In genomic region chr9:123849976-123850695, GRCm38 (mm10) we compare ENCODE assay signal across 8 mouse cellular contexts. TPM values are rescaled to one million over a fixed set of nuclear protein-coding genes. Genes with fewer than 3 reads are reported as not detected.
A peak's percentile ranks its signal among the peaks of the same experiment; 100 is the strongest.
DNase-seq lines count a peak whose midpoint lies in the region; ATAC-seq lines count a peak whose summit lies in the region.

No protein-coding gene starts in this region.

- peak overlapping the region; percentile 98; the same call in 1 of the 2 replicates for H3K27ac ChIP-seq in lung, embryonic 15.5 days
- H3K27ac ChIP-seq in heart, embryonic 12.5 days (ENCODE audit: poor library complexity, severe bottlenecking): peak overlapping the region; percentile 95
- H3K27ac ChIP-seq in liver, embryonic 15.5 days (replicated peaks): peak overlapping the region; percentile 91

- H3K4me2 ChIP-seq in lung, embryonic 15.5 days: peak overlapping the region; percentile 70; the same call in 1 of the 2 replicates
- peak overlapping the region; percentile 82 for H3K4me2 ChIP-seq in heart, embryonic 12.5 days
- H3K4me2 ChIP-seq in liver, embryonic 15.5 days: peak overlapping the region; percentile 89

- peak overlapping the region; percentile 87; the same call in 1 of the 2 replicates for H3K4me3 ChIP-seq in lung, embryonic 15.5 days
- peak overlapping the region; percentile 95 for H3K4me3 ChIP-seq in heart, embryonic 12.5 days
- H3K4me3 ChIP-seq in liver, embryonic 15.5 days (replicated peaks): peak overlapping the region; percentile 95

- ATAC-seq in lung, embryonic 15.5 days (ENCODE audit: borderline replicate concordance, extremely low read depth, low FRiP score, low TSS enrichment): no peak
- ATAC-seq in heart, embryonic 12.5 days (ENCODE audit: insufficient number of reproducible peaks, low FRiP score): no peak
- no peak for ATAC-seq in liver, embryonic 15.5 days (ENCODE audit: insufficient read depth)

- H3K36me3 ChIP-seq in lung, embryonic 15.5 days: no peaks in the 10 kb centered on the region
- no peaks in the 10 kb centered on the region for H3K36me3 ChIP-seq in heart, embryonic 12.5 days
- no peaks in the 10 kb centered on the region for H3K36me3 ChIP-seq in liver, embryonic 15.5 days (replicated peaks)

- peaks cover 13% of the 10 kb centered on the region for H3K4me1 ChIP-seq in lung, embryonic 15.5 days
- H3K4me1 ChIP-seq in heart, embryonic 12.5 days (replicated peaks): peaks cover 32% of the 10 kb centered on the region
- peaks cover 47% of the 10 kb centered on the region for H3K4me1 ChIP-seq in liver, embryonic 15.5 days (replicated peaks)

- no peak overlapping the region for H3K9ac ChIP-seq in lung, embryonic 15.5 days
- no peak overlapping the region for H3K9ac ChIP-seq in heart, embryonic 12.5 days
- no peak overlapping the region for H3K9ac ChIP-seq in liver, embryonic 15.5 days

- no peaks in the 10 kb centered on the region for H3K9me3 ChIP-seq in lung, embryonic 15.5 days
- H3K9me3 ChIP-seq in heart, embryonic 12.5 days (replicated peaks): no peaks in the 10 kb centered on the region
- H3K9me3 ChIP-seq in liver, embryonic 15.5 days (replicated peaks): no peaks in the 10 kb centered on the region

- 24% methylated on average over 2 of the region's 2 CpGs for WGBS in lung, embryonic 15.5 days
- WGBS in heart, embryonic 12.5 days: 59% methylated on average over 2 of the region's 2 CpGs
- 61% methylated on average over 2 of the region's 2 CpGs for WGBS in liver, embryonic 15.5 days (ENCODE audit: insufficient replicate concordance)

- no peaks in the 10 kb centered on the region for H3K27me3 ChIP-seq in lung, embryonic 15.5 days
- no peaks in the 10 kb centered on the region for H3K27me3 ChIP-seq in heart, embryonic 12.5 days (replicated peaks)
- H3K27me3 ChIP-seq in liver, embryonic 15.5 days: no peaks in the 10 kb centered on the region

- DNase-seq in adrenal gland, adult 2 months: peak; percentile 11
- no peak for DNase-seq in adrenal gland, adult 8-10 months
- no peak for DNase-seq in lung, postnatal 36 days
- DNase-seq in right cerebral cortex, adult 2 months (ENCODE audit: low spot score in 2 of 2): no peak
- no peak for DNase-seq in embryo, embryonic 9.5 days (ENCODE audit: extremely low spot score)

RNA-seq across cellular contexts. Expression of gene Fyco1, which starts 1.6 kb away (rescaled TPM):
- 10 to 100 TPM; 37.1 to 41.1 TPM for total RNA-seq in adrenal gland, adult 2 months (2021)
- polyA plus RNA-seq in adrenal gland, adult 2 months (2012; rRNA removed): 5.9 and 9.7 TPM in 2 replicates
- total RNA-seq in adrenal gland, adult 8-10 months (2022): 10 to 100 TPM; 49.2 to 64.3 (median 59.1) TPM
- 13.7 and 15.6 TPM in 2 replicates for polyA plus RNA-seq in lung, embryonic 15.5 days (2015; fragmentation: Nextera tagmentation; extraction: Ambion mirVana)
- polyA plus RNA-seq in heart, embryonic 12.5 days (2016; fragmentation: Nextera tagmentation; extraction: Ambion mirVana): 30.3 and 31.0 TPM in 2 replicates
- polyA plus RNA-seq in liver, embryonic 15.5 days (2015; fragmentation: Nextera tagmentation; extraction: Ambion mirVana): 3.8 and 4.0 TPM in 2 replicates

RNA-seq across cellular contexts. Expression of gene Xcr1, which starts 11.7 kb away (rescaled TPM):
- total RNA-seq in adrenal gland, adult 2 months (2021): under 1 TPM; 0.10 to 0.20 TPM
- polyA plus RNA-seq in adrenal gland, adult 2 months (2012; rRNA removed): 0.08 and 0.10 TPM in 2 replicates
- under 1 TPM in 3 of 4 experiments, not detected in 1; 0.22 to 0.31 (median 0.23) TPM for total RNA-seq in adrenal gland, adult 8-10 months (2022)
- polyA plus RNA-seq in lung, embryonic 15.5 days (2015; fragmentation: Nextera tagmentation; extraction: Ambion mirVana): 0.04 TPM in 1 of 2 replicates, not detected in the other
- not detected in 2 replicates for polyA plus RNA-seq in heart, embryonic 12.5 days (2016; fragmentation: Nextera tagmentation; extraction: Ambion mirVana)
- polyA plus RNA-seq in liver, embryonic 15.5 days (2015; fragmentation: Nextera tagmentation; extraction: Ambion mirVana): 0.03 TPM in 1 of 2 replicates, not detected in the other

RNA-seq across cellular contexts. Expression of gene Cxcr6, which starts 43.9 kb away (rescaled TPM):
- under 1 TPM in 1 of 2 experiments, not detected in 1; 0.21 TPM for total RNA-seq in adrenal gland, adult 2 months (2021)
- 0.20 TPM in 1 of 2 replicates, not detected in the other for polyA plus RNA-seq in adrenal gland, adult 2 months (2012; rRNA removed)
- total RNA-seq in adrenal gland, adult 8-10 months (2022): under 1 TPM in 3 of 4 experiments, not detected in 1; 0.46 to 0.75 (median 0.49) TPM
- polyA plus RNA-seq in lung, embryonic 15.5 days (2015; fragmentation: Nextera tagmentation; extraction: Ambion mirVana): 0.33 and 0.42 TPM in 2 replicates
- 0.37 and 0.48 TPM in 2 replicates for polyA plus RNA-seq in heart, embryonic 12.5 days (2016; fragmentation: Nextera tagmentation; extraction: Ambion mirVana)
- polyA plus RNA-seq in liver, embryonic 15.5 days (2015; fragmentation: Nextera tagmentation; extraction: Ambion mirVana): 0.08 and 0.22 TPM in 2 replicates
